Mouse (Mus musculus) testis, adult 10 weeks (tissue): ENCODE results near the gene Nlrp14. TPM values are rescaled to one million over a fixed set of nuclear protein-coding genes. Genes with fewer than 3 reads are reported as not detected.

Experiments
- polyA plus RNA-seq: library from polyadenylated mRNA; stranded (reverse); fragments of 350-450 nt; fragmentation: Illumina TruSeq; extraction: RNeasy Lipid Tissue Mini Kit (QIAGEN cat#74804); gene quantifications from one replicate; pipeline ENCODE4 v1.2.3, GENCODE M21; 2014; ENCODE audit warnings: low read depth, low replicate concordance

The Nlrp14 gene
- polyA plus RNA-seq = 471 TPM

GRCm38 (mm10) chr7:107166690-107167089, at the start of gene Nlrp14:
Gene Nlrp14 (plus strand): TSS chr7:107166990.

GRCm38 (mm10) chr7:107130983-107131382, 35.8 kb upstream of the Nlrp14 start, which contains the start of gene Olfr715:
Gene Olfr715 (minus strand): TSS chr7:107131083.

GRCm38 (mm10) chr7:107138027-107138426, 28.8 kb upstream of the Nlrp14 start, which contains the start of gene Olfr716:
Gene Olfr716 (plus strand): TSS chr7:107138327.

DNA sequence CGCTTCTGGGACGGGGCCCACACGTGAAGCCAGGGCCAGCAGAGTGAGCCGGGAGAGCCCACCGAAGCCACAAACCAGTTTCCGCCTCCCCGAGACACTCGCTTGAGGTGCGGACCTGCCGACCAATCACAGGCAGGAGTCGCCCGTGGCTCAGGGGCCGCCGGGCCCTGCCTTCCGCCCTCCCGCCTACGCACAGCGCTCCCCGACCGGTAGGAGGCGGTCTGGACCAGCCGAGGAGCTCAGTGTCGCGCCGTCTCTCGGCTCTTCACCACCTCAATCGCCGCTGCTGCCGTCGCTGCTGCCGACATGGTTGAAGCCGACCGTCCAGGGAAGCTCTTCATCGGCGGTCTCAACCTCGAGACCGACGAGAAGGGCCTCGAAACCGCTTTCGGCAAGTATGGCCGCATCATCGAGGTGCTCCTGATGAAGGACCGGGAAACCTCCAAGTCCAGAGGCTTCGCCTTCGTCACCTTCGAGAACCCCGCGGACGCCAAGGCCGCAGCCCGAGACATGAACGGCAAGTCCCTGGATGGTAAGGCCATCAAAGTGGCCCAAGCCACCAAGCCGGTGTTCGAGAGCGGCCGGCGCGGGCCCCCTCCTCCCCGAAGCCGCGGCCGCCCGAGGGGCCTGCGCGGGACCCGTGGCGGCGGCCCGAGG, 42.5 kb downstream of the Nlrp14 start, which contains the start of gene Rbmxl2:
TSS of gene Rbmxl2 (plus strand) at position 242 of the 657 bp plus-strand sequence.

Other genes with a start within 250 kb of the Nlrp14 start
- not detected for gene Olfr709-ps1, start 234.8 kb upstream of the Nlrp14 start, polyA plus RNA-seq
- gene Olfr710, start 218.7 kb upstream of the Nlrp14 start, polyA plus RNA-seq = not detected
- 0.07 TPM for gene Olfr6, start 203.1 kb upstream of the Nlrp14 start, polyA plus RNA-seq
- gene Olfr711, start 191.5 kb upstream of the Nlrp14 start, polyA plus RNA-seq = not detected
- not detected for gene Olfr2, start 160.9 kb upstream of the Nlrp14 start, polyA plus RNA-seq
- not detected for gene Olfr713, start 135.8 kb upstream of the Nlrp14 start, polyA plus RNA-seq
- gene Olfr714, start 96.0 kb upstream of the Nlrp14 start, polyA plus RNA-seq = not detected
- not detected for gene Olfr17, start 73.8 kb upstream of the Nlrp14 start, polyA plus RNA-seq
- 0.04 TPM for gene Olfr715b, start 56.6 kb upstream of the Nlrp14 start, polyA plus RNA-seq
- not detected for gene Olfr715, start 35.9 kb upstream of the Nlrp14 start, polyA plus RNA-seq
- gene Olfr716, start 28.7 kb upstream of the Nlrp14 start, polyA plus RNA-seq = 0.07 TPM
- 12.4 TPM for gene Rbmxl2, start 42.5 kb downstream of the Nlrp14 start, polyA plus RNA-seq
- gene Syt9, start 203.7 kb downstream of the Nlrp14 start, polyA plus RNA-seq = 3.6 TPM